Mouse (Mus musculus) megakaryocyte, embryonic 14.5 days (primary cell): ENCODE measurements around the gene Fto. TPM values are rescaled to one million over a fixed set of nuclear protein-coding genes. Genes with fewer than 3 reads are reported as not detected.

Experiments used
- H3K27me3 ChIP-seq: replicated peaks from 2 replicates; pipeline ENCODE3; 2012; ENCODE audit warnings: inconsistent platforms
- H3K36me3 ChIP-seq: replicated peaks from 2 replicates; pipeline ENCODE3; 2012; ENCODE audit warnings: low read length, inconsistent platforms, mixed read lengths
- H3K4me1 ChIP-seq: 2 replicates; pipeline ENCODE4 v1.6.1; 2012; ENCODE audit warnings: inconsistent platforms
- H3K4me3 ChIP-seq: replicated peaks from 2 replicates; pipeline ENCODE3; 2012; ENCODE audit warnings: moderate library complexity, mild to moderate bottlenecking, inconsistent platforms
- H3K9me3 ChIP-seq: 2 replicates; pipeline ENCODE4 v1.6.1; 2012; ENCODE audit warnings: inconsistent platforms
- FLI1 ChIP-seq: IDR thresholded peaks from 2 replicates; pipeline ENCODE4 v1.6.1; 2012; ENCODE audit warnings: low read length, inconsistent platforms, mixed read lengths
- GATA1 ChIP-seq: IDR thresholded peaks from 3 replicates; pipeline ENCODE4 v1.6.1; 2012; ENCODE audit warnings: mixed read lengths, low read length, inconsistent platforms, borderline replicate concordance
- polyA plus RNA-seq: library from polyadenylated mRNA; stranded (reverse); fragments of >175 nt; gene quantifications from 2 replicates; pipeline ENCODE4 v1.2.3, GENCODE M21; 2012; ENCODE audit warnings: low replicate concordance; ENCODE audit not compliant: insufficient read depth

Gene Fto
- polyA plus RNA-seq, 1 experiment, result 9.5 TPM

DNA sequence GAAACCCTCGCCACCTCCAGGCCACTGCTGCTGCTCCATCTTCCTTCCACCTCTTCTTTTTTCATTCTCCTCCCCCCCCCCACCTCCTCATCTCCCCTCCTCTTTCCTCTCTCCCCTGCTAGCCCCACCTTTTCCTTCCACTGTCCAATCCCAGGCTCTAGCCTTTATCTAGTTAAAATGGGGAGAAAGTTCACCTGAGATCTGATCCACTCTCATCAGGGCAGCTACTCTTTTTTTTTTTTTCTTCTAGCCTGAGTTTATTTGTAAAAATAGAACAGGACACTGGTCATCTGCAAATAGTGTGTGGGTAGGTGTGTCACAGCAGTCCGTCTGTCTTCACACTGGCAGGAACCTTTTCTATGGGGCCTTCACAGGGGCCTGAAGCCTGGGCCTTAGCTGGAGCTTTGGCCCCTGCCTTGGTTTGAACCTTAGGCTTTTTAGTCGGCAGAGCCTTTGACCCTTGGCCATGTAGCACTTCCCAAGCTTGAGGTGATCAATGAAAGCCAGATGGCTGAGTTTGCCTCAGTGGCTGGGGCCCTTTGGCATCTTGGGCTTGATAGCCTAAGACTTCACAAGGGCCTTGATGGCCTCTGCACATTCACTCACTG lies 117.1 kb downstream of the Fto start:
- no peaks in the 10 kb centered on the region for H3K27me3 ChIP-seq
- H3K36me3 ChIP-seq, result peaks cover 23% of the 10 kb centered on the region
- TF ChIP-seq FLI1 (no peak), GATA1 (no peak)
- no peaks in the 10 kb centered on the region for H3K9me3 ChIP-seq
- H3K4me1 ChIP-seq, result peaks cover under 1% of the 10 kb centered on the region; the same call in 1 of the 2 replicates
- no peak overlapping the region for H3K4me3 ChIP-seq

- Histone ChIP-seq H3K4me3 (no peak overlapping the region), H3K27me3 (no peaks in the 10 kb centered on the region), H3K36me3 (peaks cover 30% of the 10 kb centered on the region), H3K4me1 (peaks cover 8% of the 10 kb centered on the region; the same call in 1 of the 2 replicates), H3K9me3 (peaks cover 8% of the 10 kb centered on the region; the same call in 1 of the 2 replicates)
- TF ChIP-seq GATA1 (no peak), FLI1 (no peak)
Observed at GRCm38 (mm10) chr8:91436036-91436435, 122.7 kb downstream of the Fto start.

GRCm38 (mm10) chr8:91443911-91444310 lies 130.6 kb downstream of the Fto start:
- no peaks in the 10 kb centered on the region for H3K27me3 ChIP-seq
- H3K36me3 ChIP-seq, result peaks cover 53% of the 10 kb centered on the region
- H3K4me1 ChIP-seq, result peaks cover 8% of the 10 kb centered on the region; the same call in 1 of the 2 replicates
- H3K9me3 ChIP-seq, result peaks cover 5% of the 10 kb centered on the region; the same call in 1 of the 2 replicates
- TF ChIP-seq FLI1, result no peak
- no peak for TF ChIP-seq GATA1
- H3K4me3 ChIP-seq, result no peak overlapping the region

- peaks cover 56% of the 10 kb centered on the region for H3K36me3 ChIP-seq
- no peaks in the 10 kb centered on the region for H3K27me3 ChIP-seq
- TF ChIP-seq FLI1 (no peak), GATA1 (no peak)
- H3K9me3 ChIP-seq, result peaks cover 5% of the 10 kb centered on the region; the same call in 1 of the 2 replicates
- H3K4me3 ChIP-seq, result no peak overlapping the region
- peaks cover 8% of the 10 kb centered on the region; the same call in 1 of the 2 replicates for H3K4me1 ChIP-seq
Observed at GRCm38 (mm10) chr8:91444636-91445410, 131.5 kb downstream of the Fto start.

- peaks cover 2% of the 10 kb centered on the region; the same call in 1 of the 2 replicates for H3K4me1 ChIP-seq
- no peaks in the 10 kb centered on the region for H3K27me3 ChIP-seq
- TF ChIP-seq FLI1 (no peak), GATA1 (no peak)
- no peaks in the 10 kb centered on the region for H3K9me3 ChIP-seq
- peaks cover 53% of the 10 kb centered on the region for H3K36me3 ChIP-seq
- no peak overlapping the region for H3K4me3 ChIP-seq
Observed at GRCm38 (mm10) chr8:91445516-91445915, 132.2 kb downstream of the Fto start.

- TF ChIP-seq GATA1 (no peak), FLI1 (no peak)
Observed at GRCm38 (mm10) chr8:91446008-91446407, 132.7 kb downstream of the Fto start.

GRCm38 (mm10) chr8:91448667-91449329 lies 135.5 kb downstream of the Fto start:
- H3K9me3 ChIP-seq, result no peaks in the 10 kb centered on the region
- TF ChIP-seq GATA1, result no peak
- no peaks in the 10 kb centered on the region for H3K27me3 ChIP-seq
- H3K4me1 ChIP-seq, result no peaks in the 10 kb centered on the region
- H3K36me3 ChIP-seq, result peaks cover 35% of the 10 kb centered on the region
- H3K4me3 ChIP-seq, result no peak overlapping the region

More at GRCm38 (mm10) chr8:91446008-91446407, 132.7 kb downstream of the Fto start:
- H3K4me3 ChIP-seq, result no peak overlapping the region
- H3K4me1 ChIP-seq, result no peaks in the 10 kb centered on the region
- H3K36me3 ChIP-seq, result peaks cover 55% of the 10 kb centered on the region
- H3K9me3 ChIP-seq, result no peaks in the 10 kb centered on the region
- H3K27me3 ChIP-seq, result no peaks in the 10 kb centered on the region

GRCm38 (mm10) chr8:91454926-91455325 lies 141.6 kb downstream of the Fto start:
- H3K27me3 ChIP-seq, result no peaks in the 10 kb centered on the region
- H3K36me3 ChIP-seq, result peaks cover 21% of the 10 kb centered on the region
- H3K9me3 ChIP-seq, result no peaks in the 10 kb centered on the region
- TF ChIP-seq FLI1, result no peak
- no peak for TF ChIP-seq GATA1
- H3K4me3 ChIP-seq, result no peak overlapping the region
- peaks cover 6% of the 10 kb centered on the region for H3K4me1 ChIP-seq

DNA sequence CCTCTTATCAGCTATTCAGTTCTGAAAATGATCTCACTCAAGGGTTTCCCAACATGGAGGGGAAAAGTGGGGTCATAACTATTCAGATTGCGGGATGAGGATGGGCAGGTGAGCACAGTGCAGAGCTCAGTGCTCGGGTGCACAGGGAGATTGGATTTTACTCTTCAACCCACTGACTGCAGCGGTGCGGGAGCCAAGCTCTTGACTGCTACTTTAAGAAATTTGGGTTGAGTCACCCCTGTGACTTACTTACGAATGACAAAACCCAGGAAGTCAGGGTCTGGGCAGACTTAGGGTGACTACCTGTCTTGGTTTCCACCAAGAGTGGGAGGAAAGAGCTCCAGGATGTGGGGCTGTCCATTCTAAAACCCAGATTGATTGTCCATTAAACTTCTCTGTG lies 142.3 kb downstream of the Fto start:
- peaks cover 19% of the 10 kb centered on the region for H3K36me3 ChIP-seq
- H3K9me3 ChIP-seq, result no peaks in the 10 kb centered on the region
- H3K27me3 ChIP-seq, result no peaks in the 10 kb centered on the region
- H3K4me1 ChIP-seq, result peaks cover 6% of the 10 kb centered on the region
- H3K4me3 ChIP-seq, result no peak overlapping the region
- TF ChIP-seq GATA1 (no peak), FLI1 (no peak)
